Mouse (Mus musculus): Measurements from ENCODE around the gene Pde7b.
A peak's percentile ranks its signal among the peaks of the same experiment; 100 is the strongest.

The Pde7b gene

DNA sequence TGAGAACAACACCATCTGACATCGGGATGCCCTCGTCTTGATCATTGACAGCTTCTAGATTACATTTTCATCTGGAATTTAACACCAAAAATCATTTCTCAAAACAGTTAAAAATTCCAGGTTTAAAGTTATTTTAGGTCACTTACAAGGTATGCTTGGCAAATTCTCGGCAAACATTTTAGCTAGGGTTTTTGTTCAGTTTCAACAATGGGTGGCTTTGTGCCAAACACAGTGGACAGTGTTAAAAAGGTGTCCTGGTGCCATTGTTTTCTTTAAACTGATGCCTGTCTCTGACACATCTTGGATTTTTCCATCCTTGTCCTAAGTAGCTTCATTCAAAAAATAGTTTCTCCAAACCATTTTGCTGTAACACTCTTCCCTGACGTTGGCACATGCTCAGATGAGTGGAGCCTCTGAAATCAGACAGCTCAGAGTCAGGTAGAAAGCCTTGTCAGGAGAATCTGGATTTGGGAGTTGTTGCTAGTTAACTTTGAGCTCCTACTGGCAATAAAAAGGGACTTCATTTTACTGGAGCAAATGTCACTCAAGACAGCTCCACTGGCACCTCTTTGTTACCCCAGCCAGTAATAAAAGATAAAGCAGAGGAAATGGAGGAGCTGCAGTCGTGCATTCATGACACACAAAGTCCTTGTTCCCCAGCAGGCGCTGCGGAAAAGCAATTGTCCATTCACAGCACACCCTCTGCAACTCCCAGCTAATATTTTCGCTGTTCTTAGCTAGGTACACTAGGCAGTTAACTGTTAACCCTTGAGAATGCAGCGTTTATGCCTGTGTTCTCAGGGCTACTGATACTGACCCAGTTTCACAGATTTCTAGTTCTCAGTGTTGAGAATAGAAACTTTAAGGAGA lies 2.0 kb downstream of the Pde7b start:
- DNase-seq (ENCODE audit: low spot score): no peak

DNA sequence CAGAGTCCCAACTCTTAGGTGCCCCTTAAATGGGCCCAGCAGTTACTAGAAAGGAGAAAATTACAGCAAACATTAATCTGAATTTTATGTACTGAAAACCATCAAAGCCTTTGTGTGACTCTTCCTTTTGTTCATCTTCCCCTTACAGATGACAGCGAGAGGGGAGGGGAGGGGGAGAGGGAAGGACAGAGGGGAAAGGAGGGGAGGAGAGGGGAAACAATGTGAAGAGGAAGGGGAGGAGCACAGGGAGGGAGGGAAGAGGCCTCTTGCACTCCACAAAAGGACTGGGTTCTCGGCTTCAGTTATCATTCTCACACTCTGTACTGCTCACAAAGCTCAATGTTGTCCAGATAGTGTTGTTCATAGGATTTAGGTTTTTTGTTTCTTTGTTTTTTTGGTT lies 5.7 kb downstream of the Pde7b start:
- DNase-seq (ENCODE audit: low spot score): no peak

DNA sequence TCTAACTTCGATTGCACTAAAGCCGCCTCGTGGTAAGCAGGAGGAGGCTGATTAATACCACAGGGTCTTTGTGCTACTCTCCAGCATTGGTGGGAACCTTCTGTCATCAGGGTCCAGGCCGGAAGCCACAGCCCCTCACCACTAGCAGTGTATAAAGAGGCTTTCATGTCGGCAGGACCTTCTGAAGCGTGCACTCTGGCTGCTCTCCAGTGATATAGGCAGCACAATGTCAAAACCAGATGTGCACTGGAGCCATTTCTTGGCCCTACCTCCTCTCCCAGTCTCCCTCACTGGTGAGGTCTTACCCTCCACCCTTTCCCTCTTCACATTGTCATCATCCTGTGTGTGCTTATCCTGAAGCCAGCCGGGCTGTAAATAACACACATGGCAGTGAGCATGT lies 24.2 kb downstream of the Pde7b start:
- DNase-seq (ENCODE audit: low spot score): no peak

DNA sequence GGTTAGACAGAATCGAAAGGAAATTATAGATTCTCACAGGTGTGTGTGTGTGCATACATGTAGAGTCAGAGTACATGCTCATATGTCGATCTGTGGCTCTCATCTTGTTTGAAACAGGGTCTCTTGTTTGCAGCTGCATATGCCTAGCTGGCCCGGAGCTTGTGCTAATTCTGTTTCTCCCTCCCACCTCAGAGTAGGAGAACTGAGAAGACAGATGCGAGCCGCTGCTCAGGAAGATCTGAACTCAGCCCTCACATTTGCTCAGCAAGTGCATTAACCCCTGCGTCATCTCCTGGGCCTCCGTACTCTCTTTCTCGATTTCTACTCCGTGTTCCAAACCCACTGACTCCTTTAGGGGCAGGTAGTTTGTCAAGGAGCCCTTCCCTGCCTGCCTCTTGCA lies 25.0 kb downstream of the Pde7b start:
- no peak for DNase-seq (ENCODE audit: low spot score)

DNA sequence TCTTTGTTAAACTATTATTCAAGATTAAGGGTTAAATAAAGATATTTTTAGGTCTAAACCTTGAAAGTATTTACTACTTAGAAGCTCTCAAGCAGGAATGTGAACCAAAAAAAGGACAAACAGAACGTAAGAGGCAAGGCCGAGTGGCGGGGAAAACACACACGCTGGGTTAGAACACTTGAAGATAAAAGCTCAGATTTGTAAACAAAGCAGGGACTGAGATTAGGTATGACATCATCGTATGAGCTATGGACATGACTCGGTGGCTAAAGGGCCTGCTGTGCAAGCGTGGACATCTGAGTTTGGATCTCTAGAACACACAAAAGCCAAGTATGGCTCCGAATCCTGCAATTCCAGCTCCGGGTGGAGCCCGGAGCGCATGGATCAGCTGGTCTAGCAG lies 29.2 kb downstream of the Pde7b start:
- no peak for DNase-seq (ENCODE audit: low spot score)

DNA sequence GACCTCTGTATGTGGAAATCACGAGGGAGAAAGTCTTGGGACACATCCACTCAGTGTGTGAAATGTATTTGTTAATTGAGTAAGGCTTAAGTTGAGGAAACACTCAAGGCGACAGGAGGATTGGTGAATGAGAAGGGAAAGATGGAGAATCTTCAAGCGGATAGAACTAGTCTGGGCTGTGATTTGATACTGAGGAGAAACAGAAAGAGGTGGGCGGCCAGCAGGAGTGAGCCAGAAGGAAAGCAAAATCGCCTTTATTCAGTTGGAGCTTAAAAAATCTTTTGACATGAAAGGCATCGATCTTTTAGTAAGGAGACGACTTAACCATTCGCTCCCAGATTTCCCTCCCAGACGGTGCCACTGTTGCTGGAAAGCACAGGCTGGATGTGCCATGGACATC lies 34.9 kb downstream of the Pde7b start:
- DNase-seq (ENCODE audit: low spot score): no peak

DNA sequence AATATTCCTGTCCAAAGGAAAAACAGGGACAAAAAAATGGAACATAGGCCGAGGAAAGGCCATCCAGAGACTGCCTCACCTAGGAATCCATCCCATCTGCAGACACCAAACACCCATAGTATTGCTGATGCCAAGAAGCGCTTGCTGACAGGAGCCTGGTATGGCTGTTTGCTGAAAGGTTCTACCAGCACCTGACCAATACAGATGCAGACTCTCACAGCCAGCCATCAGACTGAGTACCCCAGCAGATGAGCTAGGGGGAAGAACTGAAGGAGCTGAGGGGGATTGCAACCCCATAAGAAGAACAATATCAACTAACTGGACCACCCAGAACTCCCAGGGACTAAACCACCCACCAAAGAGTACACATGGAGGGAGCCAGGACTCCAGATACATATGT lies 40.7 kb downstream of the Pde7b start:
- DNase-seq (ENCODE audit: low spot score): no peak

DNA sequence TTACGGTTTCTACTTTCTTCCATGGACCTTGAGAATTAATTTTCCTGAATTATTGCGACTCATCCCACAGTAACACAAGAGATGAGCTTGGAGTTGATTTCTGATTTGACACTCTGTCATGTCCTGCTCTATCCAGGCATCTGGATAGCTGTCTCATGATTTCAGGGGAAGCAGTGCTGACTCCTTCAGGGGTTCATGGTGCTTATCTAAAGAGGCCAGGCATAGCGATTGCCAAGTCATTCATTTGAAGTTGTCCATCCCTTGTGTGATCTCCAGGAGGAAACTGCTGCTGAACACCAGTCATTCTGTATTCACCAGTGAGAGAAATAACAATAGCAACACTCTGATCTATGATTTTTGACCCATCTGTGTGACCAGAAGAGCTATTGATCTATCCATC lies 43.9 kb downstream of the Pde7b start:
- DNase-seq (ENCODE audit: low spot score): no peak

DNA sequence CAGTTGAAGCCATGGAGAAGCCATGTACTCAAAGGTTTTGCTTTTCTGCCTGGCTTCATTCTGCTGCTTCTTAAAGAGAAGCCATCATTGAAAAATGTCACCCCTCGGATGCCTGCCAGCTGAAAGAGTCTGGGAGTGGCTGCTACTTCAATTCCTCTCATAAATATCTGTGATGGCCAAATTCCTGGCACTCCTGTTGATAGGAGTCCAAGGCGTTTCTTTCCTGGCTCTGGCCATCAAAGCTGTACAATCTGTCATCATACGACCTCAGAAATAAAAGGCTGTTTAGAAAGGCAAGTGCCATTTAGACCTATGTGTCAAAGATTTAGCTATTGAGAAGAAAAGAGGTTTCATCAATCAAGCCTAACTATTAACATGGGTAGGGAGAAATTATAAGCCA lies 49.6 kb downstream of the Pde7b start:
- no peak for DNase-seq (ENCODE audit: low spot score)

DNA sequence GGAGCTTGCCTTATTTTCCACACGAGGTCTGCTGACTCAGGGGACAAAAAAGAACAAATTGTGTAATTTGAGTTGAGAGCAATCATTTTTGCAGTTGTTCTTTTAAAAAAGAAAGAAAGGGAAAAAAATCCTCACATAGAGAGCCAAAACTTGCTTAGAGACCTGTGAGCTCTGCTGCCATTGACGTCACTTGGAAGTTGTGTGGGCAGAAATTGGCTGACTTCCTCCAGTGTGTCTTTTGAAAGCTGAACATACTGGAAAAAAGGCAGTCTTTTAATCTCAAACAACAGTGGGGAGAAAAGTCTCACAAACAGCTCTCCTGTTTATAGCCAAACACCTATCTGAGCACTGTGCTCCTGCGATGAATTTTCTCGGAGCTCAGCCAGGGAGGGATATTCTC lies 51.1 kb downstream of the Pde7b start:
- DNase-seq (ENCODE audit: low spot score): peak; percentile 29

DNA sequence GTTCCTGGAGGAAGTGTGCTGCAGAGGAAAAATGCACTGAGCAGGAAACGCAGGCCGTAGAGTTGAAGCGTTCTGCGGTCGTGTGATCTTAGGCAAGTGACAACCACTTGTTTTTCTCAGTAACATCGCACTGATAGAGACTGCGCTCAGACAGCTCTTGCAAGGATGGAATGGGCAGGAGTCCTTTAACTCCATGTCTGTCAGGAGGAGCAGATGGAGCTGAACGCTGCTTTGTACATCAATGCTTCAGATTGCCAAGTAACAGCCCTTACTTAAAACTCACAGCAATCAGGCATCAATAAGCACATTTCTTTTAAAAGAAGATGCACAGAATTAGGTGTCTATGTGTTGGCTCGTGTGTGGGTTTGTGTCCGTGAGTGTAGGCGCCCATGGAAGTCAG lies 52.3 kb downstream of the Pde7b start:
- DNase-seq (ENCODE audit: low spot score): no peak

DNA sequence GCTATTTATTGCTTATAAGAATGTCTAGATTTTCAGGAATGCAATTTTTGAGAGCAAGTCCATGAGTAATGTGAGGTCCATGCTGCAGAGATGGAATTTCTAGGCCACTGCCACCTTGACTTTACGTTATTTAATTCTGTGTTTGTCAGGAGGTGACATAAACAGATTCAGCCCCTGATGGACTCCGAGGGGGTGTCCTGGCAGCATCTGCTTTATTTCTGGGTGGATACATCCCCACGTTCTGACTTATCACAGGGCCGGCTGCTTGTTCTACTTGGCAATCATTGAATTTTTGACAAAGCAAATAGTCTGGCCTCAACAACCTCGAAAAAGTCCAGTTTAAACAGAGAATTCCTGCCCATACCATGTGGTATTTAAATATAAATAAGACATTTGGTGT lies 53.3 kb downstream of the Pde7b start:
- no peak for DNase-seq (ENCODE audit: low spot score)

DNA sequence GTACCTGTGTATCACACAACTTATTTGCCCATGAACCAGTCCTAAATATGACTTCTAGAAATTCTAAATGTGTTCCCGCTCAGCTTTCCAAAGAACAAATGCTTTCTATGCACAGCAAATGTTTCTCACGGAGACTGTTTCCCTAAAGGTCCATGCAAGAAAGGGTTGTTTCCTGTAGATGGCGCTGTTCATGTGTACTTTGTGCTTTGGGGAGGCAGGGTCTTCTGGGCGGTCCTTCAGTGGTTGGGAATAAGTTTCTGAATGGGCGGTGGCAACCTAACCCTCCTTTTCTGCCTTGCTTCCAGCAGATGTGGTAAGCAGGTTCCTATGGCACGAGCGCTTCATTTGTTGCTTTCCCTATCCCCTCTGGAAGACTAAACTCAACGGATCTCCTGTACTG lies 54.3 kb downstream of the Pde7b start:
- no peak for DNase-seq (ENCODE audit: low spot score)

DNA sequence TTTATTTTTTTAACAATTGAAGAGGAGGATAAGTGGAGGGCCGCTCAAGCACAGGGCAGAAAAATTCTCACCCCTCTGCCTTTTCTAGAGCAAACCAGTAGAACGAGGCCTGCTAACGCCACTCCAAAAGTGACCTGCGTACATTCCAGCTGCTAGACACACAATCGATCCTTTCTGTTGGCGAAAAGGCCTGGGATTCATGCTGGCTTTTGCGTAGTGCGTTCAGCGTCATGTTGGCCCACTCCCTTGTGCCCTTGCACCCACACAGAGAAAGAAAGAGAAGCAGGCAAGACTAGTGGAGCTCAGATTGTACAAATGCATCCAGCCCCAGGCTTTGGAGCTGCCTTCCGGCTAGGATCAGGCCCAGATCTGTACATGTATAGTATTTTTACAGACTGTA lies 55.4 kb downstream of the Pde7b start:
- no peak for DNase-seq (ENCODE audit: low spot score)

DNA sequence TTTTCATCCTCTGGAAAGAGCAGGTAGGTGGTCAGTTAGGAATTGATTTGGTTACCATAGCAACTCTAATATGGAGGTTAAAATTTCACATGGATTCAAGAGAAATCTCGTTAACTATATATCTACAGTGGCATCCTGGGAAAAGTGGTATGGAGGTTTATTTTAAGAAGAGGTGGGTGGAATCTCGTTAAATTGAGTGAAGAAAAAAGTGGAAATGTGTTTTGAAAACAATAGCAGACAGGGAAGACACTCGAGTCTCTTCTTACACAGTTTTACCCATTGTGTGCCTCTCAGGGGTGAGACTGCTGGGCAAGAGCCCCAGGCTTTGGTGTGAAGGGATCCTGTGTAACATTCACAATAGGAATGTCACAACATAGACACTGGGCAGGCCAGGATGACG lies 56.3 kb downstream of the Pde7b start:
- no peak for DNase-seq (ENCODE audit: low spot score)

DNA sequence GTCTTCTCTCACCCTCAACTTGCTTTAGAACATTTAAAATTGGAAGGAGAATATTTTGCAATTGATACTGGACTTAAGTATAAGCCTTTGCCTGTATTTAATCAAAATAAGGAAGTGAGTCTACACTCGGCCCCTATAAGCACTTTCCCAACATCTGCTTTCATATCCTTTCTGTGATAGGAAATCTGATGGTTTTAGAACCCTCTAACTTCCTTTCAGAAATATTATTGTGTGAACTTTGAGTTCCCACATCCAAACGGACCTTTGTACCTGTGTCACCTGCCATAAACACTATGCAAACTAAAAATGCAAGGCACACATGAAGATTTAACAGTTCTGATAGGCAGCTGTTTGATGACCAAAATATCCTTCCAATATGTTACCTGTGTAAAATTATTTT lies 58.2 kb downstream of the Pde7b start:
- no peak for DNase-seq (ENCODE audit: low spot score)

DNA sequence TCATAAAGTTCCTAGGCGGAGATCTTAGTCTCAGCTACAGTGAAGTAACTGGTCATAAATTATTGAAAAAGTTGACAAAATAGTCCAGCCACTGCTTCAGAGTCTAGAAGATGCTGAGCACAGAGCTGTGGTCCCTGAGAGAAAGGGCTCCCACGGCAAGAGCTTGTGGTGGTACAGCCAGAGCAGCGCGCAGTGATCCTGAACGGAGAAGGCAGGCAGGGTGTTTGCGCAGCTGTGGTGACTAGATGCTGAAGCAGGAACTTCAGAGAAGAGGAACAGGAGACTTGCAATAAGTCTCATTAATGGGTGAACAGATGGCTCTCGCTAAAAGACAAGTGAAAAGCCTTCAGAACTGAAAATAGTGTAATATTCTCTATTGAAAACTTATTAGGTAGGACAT lies 61.9 kb downstream of the Pde7b start:
- DNase-seq (ENCODE audit: low spot score): no peak

DNA sequence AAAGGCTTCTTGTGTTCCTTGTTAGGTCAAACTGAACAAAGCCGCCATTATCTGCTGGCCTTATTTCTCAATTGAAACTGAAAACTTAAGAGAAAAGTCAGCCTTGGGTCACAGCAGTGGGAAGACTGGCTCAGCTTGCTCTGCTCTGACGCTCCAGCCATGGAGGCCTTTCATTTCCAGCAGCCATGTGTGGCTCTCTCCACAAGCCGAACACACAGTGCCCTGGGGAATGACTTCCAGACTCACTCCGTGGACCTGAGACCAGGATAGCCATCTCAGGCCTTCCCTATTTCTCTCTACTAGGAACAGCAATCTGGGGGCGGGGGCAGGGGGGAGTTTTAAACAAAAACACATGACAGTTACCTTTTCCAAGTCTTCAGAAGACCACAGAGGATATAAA lies 63.2 kb downstream of the Pde7b start:
- no peak for DNase-seq (ENCODE audit: low spot score)

DNA sequence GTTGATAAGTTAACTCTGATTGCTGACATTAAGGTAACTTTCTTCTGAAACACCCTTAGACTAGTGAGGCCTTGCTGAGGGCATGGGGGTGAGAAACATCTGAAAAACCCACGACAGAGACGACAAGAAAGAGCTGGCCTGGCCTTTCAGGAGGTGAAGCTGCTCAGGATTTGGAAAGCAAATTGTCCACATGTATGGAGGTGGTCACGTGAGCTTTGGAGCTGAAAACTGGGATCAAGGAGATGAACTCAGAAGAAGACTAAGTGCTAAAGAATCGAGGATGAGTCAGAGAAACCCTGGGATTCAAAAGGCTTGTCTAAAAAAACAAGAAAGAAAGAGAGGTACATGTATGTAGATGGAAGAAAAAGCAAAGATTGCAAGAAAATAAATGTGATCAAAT lies 65.2 kb downstream of the Pde7b start:
- no peak for DNase-seq (ENCODE audit: low spot score)

DNA sequence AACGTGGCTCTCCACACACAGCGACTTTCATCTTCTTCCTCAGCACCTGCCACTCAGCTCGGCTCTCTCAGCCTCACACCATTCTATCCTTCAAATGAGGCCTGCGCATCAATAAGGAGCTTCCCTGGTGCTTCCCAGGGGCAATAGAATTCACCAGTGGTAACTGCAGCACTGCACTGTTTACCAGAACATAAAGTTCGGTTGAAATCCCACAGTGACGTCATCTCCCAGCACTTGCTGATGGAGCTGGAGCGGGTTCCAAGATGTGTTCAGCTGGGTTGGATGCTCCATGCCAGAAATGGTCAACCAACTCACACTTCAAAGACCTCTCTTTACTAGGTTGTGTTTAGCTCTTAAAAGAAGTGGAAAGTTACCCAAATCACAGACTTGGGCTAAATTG lies 65.6 kb downstream of the Pde7b start:
- no peak for DNase-seq (ENCODE audit: low spot score)

DNA sequence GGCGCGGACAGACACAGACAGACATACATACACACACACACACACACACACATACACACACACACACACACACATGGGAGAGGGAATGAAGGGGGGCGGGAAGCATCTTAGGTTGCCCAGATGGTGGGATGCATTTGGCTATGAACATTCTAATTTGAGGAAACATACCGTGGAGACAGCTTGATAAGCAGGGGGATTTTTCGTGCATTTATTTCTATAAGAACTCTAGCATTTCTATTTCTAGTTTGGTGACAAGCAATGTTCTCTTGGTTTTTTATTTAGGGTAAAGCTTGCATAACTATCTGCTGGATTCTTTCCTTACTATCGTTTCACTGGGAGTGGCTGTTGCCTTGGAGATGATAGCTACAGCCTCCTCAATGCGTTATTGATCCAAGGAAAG lies 66.2 kb downstream of the Pde7b start:
- DNase-seq (ENCODE audit: low spot score): no peak

DNA sequence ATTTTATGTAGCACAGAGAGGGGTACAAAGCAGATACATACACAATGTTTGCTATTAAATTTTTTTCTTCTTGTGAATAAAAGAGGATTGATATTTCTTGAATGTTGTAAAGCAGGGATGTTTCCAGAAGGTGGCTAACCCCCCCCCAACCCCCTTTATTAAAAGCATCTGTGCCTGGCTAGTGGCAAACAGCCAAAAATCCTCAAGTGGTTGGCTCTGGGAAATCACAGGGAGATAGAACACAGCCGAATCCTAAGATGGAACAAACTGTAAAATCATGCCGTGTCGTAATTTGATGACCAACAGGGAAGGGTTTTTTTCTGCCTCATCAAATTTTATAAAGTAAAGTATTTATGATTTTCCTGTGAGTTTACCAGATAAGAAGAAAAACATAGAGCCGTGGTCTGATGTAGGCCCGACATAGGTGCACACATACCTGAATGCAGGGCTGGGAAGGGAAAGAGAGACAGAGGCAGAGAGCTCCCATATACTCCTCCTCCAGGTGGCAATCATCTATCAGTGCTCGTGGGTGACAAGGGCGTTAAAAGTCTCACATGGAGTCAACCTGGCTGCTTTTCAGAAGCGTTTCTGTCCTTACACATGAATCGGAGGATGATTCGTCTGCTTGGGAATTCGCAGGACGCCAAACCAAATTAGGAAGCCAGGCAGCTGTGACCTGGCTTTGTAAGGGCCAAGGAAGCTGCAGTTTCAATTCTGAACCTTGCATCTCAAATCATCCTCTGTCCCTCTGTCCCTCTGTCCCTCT lies 67.4 kb downstream of the Pde7b start:
- peak; percentile 23 for DNase-seq (ENCODE audit: low spot score)

DNA sequence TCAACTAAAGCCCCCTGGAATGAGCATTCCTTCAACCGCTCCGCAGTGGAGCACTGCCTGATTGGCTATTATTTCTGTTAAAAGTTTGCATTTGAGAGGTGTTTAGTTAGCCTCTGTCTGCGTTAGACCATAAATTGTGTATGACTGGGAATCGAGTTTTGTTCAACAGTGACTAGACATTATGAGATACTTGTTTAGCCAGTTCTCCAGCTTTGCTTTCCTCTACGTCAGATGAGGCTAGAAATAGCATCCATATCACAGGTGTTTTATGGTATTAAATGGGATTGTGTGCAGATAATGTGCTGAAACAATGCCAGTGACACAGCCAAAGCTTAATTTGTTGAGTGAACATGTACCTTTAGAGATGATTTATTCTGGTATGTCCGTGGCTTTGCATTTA lies 70.3 kb downstream of the Pde7b start:
- DNase-seq (ENCODE audit: low spot score): no peak

DNA sequence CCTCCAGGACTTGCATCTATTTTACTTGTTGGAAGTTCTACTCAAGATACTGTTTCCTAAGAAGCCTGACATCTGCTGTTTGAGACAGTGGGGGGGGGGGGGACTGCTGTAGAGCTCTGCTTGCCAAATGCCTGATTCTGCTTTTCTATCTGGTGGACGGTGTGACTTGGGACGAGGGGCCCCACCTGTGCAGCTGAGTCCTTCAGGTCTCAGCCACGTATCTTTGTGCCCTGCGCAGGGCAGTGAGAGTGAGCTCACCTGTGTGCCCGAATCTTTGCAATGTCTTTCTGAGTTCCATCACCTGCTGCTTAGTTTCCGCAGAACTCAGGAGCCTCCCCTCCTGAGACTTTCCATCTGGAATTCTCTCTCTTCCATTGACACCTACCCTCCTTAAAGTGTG lies 70.7 kb downstream of the Pde7b start:
- DNase-seq (ENCODE audit: low spot score): no peak

Data from urinary bladder, postnatal 14 days (tissue).